Mouse (Mus musculus) brain, embryonic 14.5 days (tissue): ENCODE data around the gene Synrg.

Source experiments
- CTCF ChIP-seq: fragments of 200-500 bp; IDR thresholded peaks from 2 replicates; pipeline ENCODE4 v1.5.1; 2012; ENCODE audit warnings: inconsistent platforms, mild to moderate bottlenecking, moderate library complexity, borderline replicate concordance; ENCODE audit not compliant: insufficient read depth, insufficient read length; ENCODE audit errors: extremely low read depth
- POLR2A ChIP-seq: fragments of 200-500 bp; IDR thresholded peaks from 2 replicates; pipeline ENCODE4 v1.6.1; 2012; ENCODE audit warnings: mild to moderate bottlenecking, inconsistent platforms, borderline replicate concordance; ENCODE audit not compliant: poor library complexity, insufficient read depth, insufficient read length, severe bottlenecking; ENCODE audit errors: extremely low read depth

DNA sequence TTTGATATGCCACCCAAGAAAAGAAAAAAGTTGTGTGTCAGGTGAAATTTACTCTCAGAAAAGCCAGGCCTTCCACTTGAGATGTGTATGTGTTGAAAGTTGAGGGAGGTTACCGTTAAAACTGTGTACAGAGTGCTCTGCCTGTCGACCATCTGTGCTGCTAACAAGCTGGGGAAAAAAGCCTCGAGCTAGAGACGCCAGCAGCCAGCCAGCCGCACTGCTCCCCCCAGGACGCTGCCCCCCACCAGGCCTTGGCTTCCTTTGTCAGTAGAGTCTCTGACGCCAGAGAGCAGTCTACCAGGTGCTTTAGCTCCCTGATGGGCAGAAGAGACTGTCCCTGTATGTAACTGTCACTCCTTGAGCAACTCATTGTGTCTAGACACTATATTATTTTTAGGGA is 48.9 kb downstream of the Synrg start:
- TF ChIP-seq CTCF (no peak), POLR2A (no peak)
